Mouse (Mus musculus) neural tube, embryonic 11.5 days (tissue): ENCODE measurements around the gene Sdk2. TPM values are rescaled to one million over a fixed set of nuclear protein-coding genes. Genes with fewer than 3 reads are reported as not detected.

ENCODE experiments used
- ATAC-seq: fragments of 200-750 bp; cut with Nextera tagmentation; 2 replicates; pipeline ENCODE4 v1.8.0; 2017; ENCODE audit warnings: moderate number of reproducible peaks, mild to moderate bottlenecking, moderate TSS enrichment, moderate library complexity; ENCODE audit not compliant: insufficient read depth, low FRiP score, low TSS enrichment
- DNase-seq: peaks from one replicate; pipeline ENCODE4 v3.0.0-alpha.2; 2015; ENCODE audit warnings: low spot score
- H3K27ac ChIP-seq: fragments of 300-500 bp; sonication (generic); 2 replicates; pipeline ENCODE4 v1.5.1; 2014; ENCODE audit warnings: low read depth, mild to moderate bottlenecking, low read length
- H3K27me3 ChIP-seq: fragments of 300-500 bp; sonication (generic); 2 replicates; pipeline ENCODE4 v1.6.1; 2014; ENCODE audit warnings: mild to moderate bottlenecking, low read length, mixed read lengths; ENCODE audit not compliant: control insufficient read depth, insufficient read depth
- H3K36me3 ChIP-seq: fragments of 300-500 bp; sonication (generic); 2 replicates; pipeline ENCODE4 v1.6.1; 2014; ENCODE audit warnings: mild to moderate bottlenecking, low read length, moderate library complexity, mixed read lengths; ENCODE audit not compliant: control insufficient read depth, insufficient read depth
- H3K4me1 ChIP-seq: fragments of 300-500 bp; sonication (generic); 2 replicates; pipeline ENCODE4 v1.6.1; 2014; ENCODE audit warnings: low read length, mixed read lengths; ENCODE audit not compliant: control insufficient read depth, insufficient read depth
- H3K4me2 ChIP-seq: fragments of 300-500 bp; sonication (generic); 2 replicates; pipeline ENCODE4 v1.6.1; 2014; ENCODE audit warnings: low read depth, mild to moderate bottlenecking, moderate library complexity
- H3K4me3 ChIP-seq: fragments of 300-500 bp; sonication (generic); 2 replicates; pipeline ENCODE4 v1.5.1; 2014; ENCODE audit warnings: low read depth, low read length
- H3K9ac ChIP-seq: fragments of 300-500 bp; sonication (generic); 2 replicates; pipeline ENCODE4 v1.6.1; 2014; ENCODE audit warnings: mild to moderate bottlenecking, low read length
- H3K9me3 ChIP-seq: fragments of 300-500 bp; sonication (generic); 2 replicates; pipeline ENCODE4 v1.6.1; 2016; ENCODE audit warnings: low read length; ENCODE audit not compliant: control insufficient read depth
- WGBS: fragments of 180-500 bp; shearing (Covaris S2); extraction: QIAGEN DNeasy Blood & Tissue Kit; methylation state at CpG from one replicate; pipeline ENCODE4 v1.1.7; 2014; 5-methylcytosine and 5-hydroxymethylcytosine counted together
- polyA plus RNA-seq: library from polyadenylated mRNA; unstranded; fragments of >200 nt; fragmentation: Nextera tagmentation; extraction: Ambion mirVana; gene quantifications from 2 replicates; pipeline ENCODE4 v1.2.1, GENCODE M21; 2014

Sdk2 gene
- polyA plus RNA-seq, 1 experiment from 2014 or later = 4.2 TPM

DNA sequence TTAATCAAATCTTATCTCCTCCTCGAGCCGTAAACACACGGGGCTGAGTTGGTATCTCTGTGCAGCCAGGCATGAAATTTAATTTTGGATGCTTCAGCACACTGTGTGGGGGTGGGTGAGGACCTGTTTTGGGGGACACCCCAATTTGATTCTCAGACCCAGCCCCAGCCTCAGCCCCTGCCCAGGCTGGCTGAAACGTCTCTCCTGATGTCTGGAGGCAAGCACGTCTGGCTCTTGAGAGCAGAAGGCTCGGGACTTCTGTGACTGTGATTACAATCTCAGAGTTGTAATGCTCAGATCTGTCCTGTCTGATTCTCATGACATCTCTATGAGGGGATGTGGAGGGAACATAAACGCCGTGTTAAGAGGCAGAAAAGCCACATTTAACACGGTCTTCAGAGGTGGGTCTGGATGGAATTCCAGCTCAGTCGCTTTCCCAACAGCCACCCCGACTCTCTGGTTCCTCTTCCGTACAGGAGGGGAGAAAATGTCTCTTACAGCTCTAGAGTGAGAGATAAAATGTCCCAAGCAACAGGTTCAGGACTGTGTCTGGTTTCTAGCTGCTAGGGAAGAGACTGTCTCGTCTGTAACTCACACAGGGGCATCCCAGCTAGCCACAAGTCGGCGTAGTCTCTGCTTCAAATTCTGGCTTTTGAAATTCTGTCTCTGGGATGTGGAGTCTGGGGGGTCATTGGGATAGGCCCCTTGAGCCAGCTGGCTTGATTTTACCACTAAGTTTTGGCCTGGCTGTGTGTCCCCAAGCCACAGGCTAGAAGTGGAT is 50.5 kb downstream of the Sdk2 start:
- ATAC-seq (0 out of 2 replicates have a peak, but pooled peaks have one; percentile 37), DNase-seq (peak; percentile 37)
- no peaks in the 10 kb centered on the region for H3K27me3 ChIP-seq
- H3K36me3 ChIP-seq = no peaks in the 10 kb centered on the region
- H3K9me3 ChIP-seq = no peaks in the 10 kb centered on the region
- WGBS = 32% methylated on average over 15 of the region's 15 CpGs
- H3K27ac ChIP-seq = peak overlapping the region; percentile 34; the same call in 1 of the 2 replicates
- peaks cover 48% of the 10 kb centered on the region for H3K4me1 ChIP-seq
- no peak overlapping the region for H3K4me3 ChIP-seq
- H3K9ac ChIP-seq = no peak overlapping the region
- H3K4me2 ChIP-seq = peak overlapping the region; percentile 17; the same call in 1 of the 2 replicates

DNA sequence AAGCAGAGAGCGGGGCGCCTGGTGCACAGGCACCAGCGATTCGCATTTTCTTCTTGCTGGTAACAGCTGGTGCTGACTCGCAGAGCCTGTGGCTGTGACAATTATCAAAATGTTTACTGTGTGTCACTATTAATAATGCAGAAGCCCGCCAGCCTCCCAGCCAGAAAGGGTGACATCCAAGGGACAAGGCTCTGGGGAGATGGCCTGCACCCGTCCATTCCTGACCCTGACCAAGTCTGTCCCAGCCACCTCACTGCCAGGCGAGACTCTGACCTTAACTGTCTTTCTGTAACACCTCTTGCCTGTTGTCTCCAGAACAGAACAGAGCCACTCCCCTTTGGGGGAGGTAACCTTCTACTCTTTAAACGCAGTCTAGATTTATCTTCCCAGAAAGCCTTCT is 55.3 kb downstream of the Sdk2 start:
- Histone ChIP-seq H3K27ac (peak overlapping the region; percentile 50; the same call in 1 of the 2 replicates), H3K4me1 (peaks cover 23% of the 10 kb centered on the region), H3K9ac (peak overlapping the region; percentile 29), H3K9me3 (no peaks in the 10 kb centered on the region), H3K4me2 (no peak overlapping the region), H3K27me3 (no peaks in the 10 kb centered on the region), H3K36me3 (no peaks in the 10 kb centered on the region), H3K4me3 (no peak overlapping the region)
- DNase-seq (no peak), ATAC-seq (no peak; the same call in 1 of the 2 replicates)
- 66% methylated on average over 9 of the region's 9 CpGs for WGBS

DNA sequence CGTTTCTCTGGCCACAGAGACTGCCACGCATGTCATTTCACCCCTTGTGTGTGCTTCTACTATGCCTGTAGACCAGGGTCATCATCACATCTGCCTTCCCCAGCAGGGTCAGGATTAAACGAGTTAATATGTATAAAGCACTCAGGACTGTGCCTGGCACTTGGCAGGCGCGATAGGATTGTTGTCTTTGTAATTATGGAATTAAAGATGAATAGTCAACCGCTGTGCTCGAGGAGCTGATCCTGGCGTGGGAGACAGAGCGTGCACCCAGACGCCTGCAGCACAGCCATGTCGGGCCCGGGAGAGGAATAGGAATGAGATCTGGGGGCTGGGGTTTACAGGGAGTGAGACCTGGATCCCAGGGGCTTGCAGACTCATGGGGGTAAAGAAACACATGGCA is 61.0 kb downstream of the Sdk2 start:
- ATAC-seq (no peak), DNase-seq (no peak)
- H3K4me1 ChIP-seq = 0 out of 2 replicates have a peak, but pooled peaks cover 3% of the 10 kb centered on the region
- no peaks in the 10 kb centered on the region for H3K36me3 ChIP-seq
- no peak overlapping the region for H3K9ac ChIP-seq
- H3K4me2 ChIP-seq = no peak overlapping the region
- no peak overlapping the region for H3K4me3 ChIP-seq
- no peak overlapping the region for H3K27ac ChIP-seq
- no peaks in the 10 kb centered on the region for H3K9me3 ChIP-seq
- WGBS = 60% methylated on average over 12 of the region's 12 CpGs
- H3K27me3 ChIP-seq = no peaks in the 10 kb centered on the region

DNA sequence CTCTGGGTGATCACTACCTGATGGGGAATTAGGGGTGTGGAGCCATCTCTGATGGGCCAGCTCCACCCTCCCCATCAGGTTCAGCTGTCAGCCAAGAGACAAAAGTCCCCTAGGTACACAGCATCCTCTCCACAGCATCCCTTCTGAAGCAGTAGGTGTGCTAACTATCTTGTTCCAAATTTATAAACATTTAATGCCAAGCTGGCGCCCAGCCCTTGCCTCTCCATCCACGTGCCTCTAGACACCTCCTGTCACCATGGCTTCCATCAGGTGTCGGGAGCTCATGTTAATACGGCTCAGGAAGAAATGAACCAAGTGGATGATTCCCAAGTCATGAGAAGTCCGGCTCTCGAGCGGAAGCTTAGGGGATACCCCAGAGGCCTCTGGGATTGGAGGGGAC is 62.2 kb downstream of the Sdk2 start:
- Histone ChIP-seq H3K4me3 (no peak overlapping the region), H3K4me2 (no peak overlapping the region), H3K4me1 (0 out of 2 replicates have a peak, but pooled peaks cover 3% of the 10 kb centered on the region), H3K9ac (no peak overlapping the region), H3K27me3 (no peaks in the 10 kb centered on the region), H3K27ac (no peak overlapping the region), H3K36me3 (no peaks in the 10 kb centered on the region), H3K9me3 (no peaks in the 10 kb centered on the region)
- ATAC-seq (no peak), DNase-seq (no peak)
- 91% methylated on average over 7 of the region's 7 CpGs for WGBS

DNA sequence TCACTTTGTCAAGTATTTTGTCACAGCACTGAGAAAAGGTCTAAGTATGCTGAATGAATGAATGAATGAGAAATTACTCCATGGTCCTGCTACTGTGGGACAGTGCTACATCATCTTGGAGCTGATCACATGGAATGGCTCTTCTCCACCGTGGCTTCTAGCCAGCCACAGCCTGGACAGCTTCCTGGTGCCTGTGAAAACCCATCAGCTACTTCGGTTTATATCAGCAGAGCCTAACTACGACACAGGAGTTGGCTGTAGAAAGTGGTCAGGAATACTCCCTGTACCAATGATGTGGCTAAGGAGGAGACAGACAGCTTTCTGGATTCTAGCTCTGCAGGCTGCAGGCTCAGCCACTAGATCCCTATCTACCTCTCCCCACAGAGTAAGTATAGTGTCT is 63.7 kb downstream of the Sdk2 start:
- no peaks in the 10 kb centered on the region for H3K9me3 ChIP-seq
- 0 out of 2 replicates have a peak, but pooled peaks cover 3% of the 10 kb centered on the region for H3K4me1 ChIP-seq
- no peak overlapping the region for H3K9ac ChIP-seq
- 86% methylated on average over 3 of the region's 3 CpGs for WGBS
- no peak for DNase-seq
- H3K27ac ChIP-seq = no peak overlapping the region
- ATAC-seq = no peak
- no peaks in the 10 kb centered on the region for H3K36me3 ChIP-seq
- H3K4me3 ChIP-seq = no peak overlapping the region
- H3K4me2 ChIP-seq = no peak overlapping the region
- H3K27me3 ChIP-seq = no peaks in the 10 kb centered on the region

DNA sequence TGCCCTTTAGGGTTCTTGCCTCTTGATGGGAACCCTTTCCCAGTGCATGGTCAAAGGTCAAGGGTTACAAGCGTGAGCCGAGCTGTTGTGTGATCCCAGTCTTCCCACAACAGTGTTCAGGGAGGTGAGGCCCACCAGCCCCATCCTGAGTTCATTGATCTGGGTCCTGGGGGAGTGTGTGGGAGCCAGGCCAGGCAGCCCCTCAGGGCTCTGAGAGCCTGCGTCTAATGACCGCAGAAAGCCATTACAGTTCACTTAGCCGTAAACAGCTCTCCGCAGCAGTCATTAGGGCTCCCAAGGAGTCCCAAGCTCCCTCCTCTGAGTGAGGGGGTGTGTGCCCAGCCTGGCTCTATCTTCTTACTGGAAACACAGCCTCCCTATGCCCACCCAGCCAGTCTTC is 66.8 kb downstream of the Sdk2 start:
- no peak overlapping the region for H3K4me2 ChIP-seq
- ATAC-seq (no peak), DNase-seq (no peak)
- no peaks in the 10 kb centered on the region for H3K9me3 ChIP-seq
- H3K36me3 ChIP-seq = no peaks in the 10 kb centered on the region
- no peaks in the 10 kb centered on the region for H3K27me3 ChIP-seq
- no peak overlapping the region for H3K9ac ChIP-seq
- WGBS = 37% methylated on average over 6 of the region's 6 CpGs
- H3K27ac ChIP-seq = no peak overlapping the region
- no peaks in the 10 kb centered on the region for H3K4me1 ChIP-seq
- H3K4me3 ChIP-seq = no peak overlapping the region

DNA sequence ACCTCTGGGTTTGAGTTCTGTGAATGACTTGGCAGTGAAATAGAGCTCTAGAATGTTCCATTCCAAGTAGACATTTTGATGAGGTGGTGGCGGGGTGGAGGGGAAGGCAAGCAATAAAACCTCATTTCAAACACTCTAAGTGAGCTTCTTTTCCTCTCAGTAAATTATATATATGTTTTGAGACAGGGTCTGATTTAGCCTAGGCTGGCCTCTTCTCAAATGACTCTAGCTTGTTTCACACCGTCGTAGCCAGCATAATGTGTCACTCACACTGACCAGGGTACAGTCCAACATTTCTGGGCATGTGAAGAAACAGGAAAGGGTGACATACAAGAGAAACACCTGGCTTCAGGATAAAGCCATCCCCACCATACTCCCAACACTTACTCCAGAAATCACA is 68.1 kb downstream of the Sdk2 start:
- H3K4me2 ChIP-seq = no peak overlapping the region
- no peaks in the 10 kb centered on the region for H3K9me3 ChIP-seq
- H3K27me3 ChIP-seq = no peaks in the 10 kb centered on the region
- H3K27ac ChIP-seq = no peak overlapping the region
- WGBS = 96% methylated on average over 3 of the region's 3 CpGs
- H3K9ac ChIP-seq = no peak overlapping the region
- no peak overlapping the region for H3K4me3 ChIP-seq
- no peaks in the 10 kb centered on the region for H3K36me3 ChIP-seq
- ATAC-seq (no peak), DNase-seq (no peak)
- no peaks in the 10 kb centered on the region for H3K4me1 ChIP-seq

DNA sequence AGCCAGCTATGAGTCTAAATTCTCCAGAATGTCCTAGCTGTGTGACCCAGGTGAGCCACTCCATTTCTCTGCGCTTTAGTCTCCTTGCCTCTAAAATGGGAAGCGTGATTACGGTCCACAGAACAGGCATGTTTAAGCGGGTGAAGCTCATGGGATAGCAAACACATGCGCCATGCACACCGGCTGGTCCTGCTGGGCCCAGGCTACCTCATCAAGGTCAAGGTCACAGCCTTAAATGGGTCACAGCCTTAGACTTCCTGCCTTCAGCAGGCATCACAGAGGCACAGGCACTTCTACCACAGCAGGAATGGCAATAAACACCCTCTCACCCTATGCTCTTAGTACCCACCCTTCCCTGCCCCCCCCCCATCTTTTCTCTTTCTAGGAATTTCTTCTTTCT is 72.9 kb downstream of the Sdk2 start:
- H3K9ac ChIP-seq = no peak overlapping the region
- H3K27ac ChIP-seq = no peak overlapping the region
- no peak overlapping the region for H3K4me3 ChIP-seq
- H3K4me2 ChIP-seq = no peak overlapping the region
- no peak for DNase-seq
- ATAC-seq = no peak
- no peaks in the 10 kb centered on the region for H3K9me3 ChIP-seq
- no peaks in the 10 kb centered on the region for H3K36me3 ChIP-seq
- H3K4me1 ChIP-seq = peaks cover 9% of the 10 kb centered on the region
- no peaks in the 10 kb centered on the region for H3K27me3 ChIP-seq
- 88% methylated on average over 6 of the region's 6 CpGs for WGBS

DNA sequence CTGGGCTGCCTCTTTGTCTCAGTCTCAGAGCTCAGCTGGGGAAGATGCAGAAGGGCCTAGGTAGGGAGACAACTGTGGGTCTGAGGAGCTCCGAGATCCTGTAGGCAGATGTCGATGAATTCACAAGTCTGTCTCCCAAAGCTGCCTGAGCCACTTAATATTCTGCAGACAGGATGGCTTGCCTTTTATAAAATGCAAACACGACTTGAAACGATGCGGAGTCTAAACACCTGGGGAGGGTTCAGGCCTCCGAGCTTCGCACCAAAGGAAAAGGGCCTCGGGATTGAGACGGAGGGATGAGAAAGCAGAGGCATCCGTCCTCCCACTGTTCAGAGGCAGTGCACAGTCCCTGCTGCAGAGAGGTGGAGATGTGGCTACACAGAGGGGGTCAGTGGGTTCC is 74.0 kb downstream of the Sdk2 start:
- H3K9me3 ChIP-seq = no peaks in the 10 kb centered on the region
- H3K27me3 ChIP-seq = no peaks in the 10 kb centered on the region
- H3K4me1 ChIP-seq = peaks cover 9% of the 10 kb centered on the region
- DNase-seq (no peak), ATAC-seq (no peak)
- H3K27ac ChIP-seq = no peak overlapping the region
- H3K4me3 ChIP-seq = no peak overlapping the region
- 74% methylated on average over 10 of the region's 10 CpGs for WGBS
- no peaks in the 10 kb centered on the region for H3K36me3 ChIP-seq
- peak overlapping the region; percentile 22; the same call in 1 of the 2 replicates for H3K9ac ChIP-seq
- H3K4me2 ChIP-seq = no peak overlapping the region
